Mouse (Mus musculus) lung, postnatal 10 days (tissue): Measurements from ENCODE around the gene Prok1.

Experiments
- DNase-seq: peaks from one replicate; pipeline ENCODE4 v3.0.0; 2021

Gene Prok1

GRCm38 (mm10) chr3:107233945-107234344 lies 5.6 kb downstream of the Prok1 start:
- DNase-seq, result no peak

GRCm38 (mm10) chr3:107233351-107233813 lies 6.1 kb downstream of the Prok1 start:
- peak; percentile 86 for DNase-seq

GRCm38 (mm10) chr3:107231202-107231601 lies 8.3 kb downstream of the Prok1 start:
- no peak for DNase-seq

- DNase-seq, result no peak
Measured at GRCm38 (mm10) chr3:107230527-107230926, 9.0 kb downstream of the Prok1 start, which contains the start of gene A630076J17Rik. Gene A630076J17Rik, plus strand, starts transcription at chr3:107230614.

GRCm38 (mm10) chr3:107229822-107230221 lies 9.7 kb downstream of the Prok1 start:
- no peak for DNase-seq

GRCm38 (mm10) chr3:107229221-107229620 lies 10.3 kb downstream of the Prok1 start:
- DNase-seq, result no peak

GRCm38 (mm10) chr3:107225820-107226219 lies 13.7 kb downstream of the Prok1 start:
- no peak for DNase-seq

- DNase-seq, result peak; percentile 17
Measured at GRCm38 (mm10) chr3:107223230-107223629, 16.3 kb downstream of the Prok1 start.

- DNase-seq, result no peak
Measured at GRCm38 (mm10) chr3:107221608-107222007, 17.9 kb downstream of the Prok1 start, which contains the start of gene Cym. Gene Cym, minus strand, starts transcription at chr3:107221732.

- DNase-seq, result no peak
Measured at GRCm38 (mm10) chr3:107218572-107218971, 20.9 kb downstream of the Prok1 start.

GRCm38 (mm10) chr3:107217101-107217480 lies 22.4 kb downstream of the Prok1 start:
- DNase-seq, result no peak

- no peak for DNase-seq
Measured at GRCm38 (mm10) chr3:107216400-107217100, 23.0 kb downstream of the Prok1 start.

GRCm38 (mm10) chr3:107214606-107215005 lies 24.9 kb downstream of the Prok1 start:
- DNase-seq, result no peak

GRCm38 (mm10) chr3:107207625-107208253 lies 31.8 kb downstream of the Prok1 start:
- peak; percentile 18 for DNase-seq

GRCm38 (mm10) chr3:107206490-107207150 lies 32.9 kb downstream of the Prok1 start:
- DNase-seq, result no peak

GRCm38 (mm10) chr3:107205994-107206393 lies 33.5 kb downstream of the Prok1 start:
- DNase-seq, result peak; percentile 74

GRCm38 (mm10) chr3:107205170-107205569 lies 34.3 kb downstream of the Prok1 start:
- DNase-seq, result no peak

GRCm38 (mm10) chr3:107204413-107204812 lies 35.1 kb downstream of the Prok1 start:
- DNase-seq, result no peak

GRCm38 (mm10) chr3:107201310-107202180 lies 38.0 kb downstream of the Prok1 start:
- no peak for DNase-seq

GRCm38 (mm10) chr3:107188226-107188899 lies 51.1 kb downstream of the Prok1 start:
- peak; percentile 58 for DNase-seq

GRCm38 (mm10) chr3:107187022-107187421 lies 52.5 kb downstream of the Prok1 start:
- no peak for DNase-seq

- DNase-seq, result no peak
Measured at GRCm38 (mm10) chr3:107185597-107185996, 53.9 kb downstream of the Prok1 start.
